Mouse (Mus musculus) neural tube, embryonic 12.5 days (tissue): Measurements from ENCODE around the gene Tmem255b. TPM values are rescaled to one million over a fixed set of nuclear protein-coding genes. Genes with fewer than 3 reads are reported as not detected.

Experiments used
- ATAC-seq: fragments of 200-750 bp; cut with Nextera tagmentation; 2 replicates; pipeline ENCODE4 v1.8.0; 2017; ENCODE audit warnings: low read depth, mild to moderate bottlenecking, moderate TSS enrichment, moderate library complexity; ENCODE audit not compliant: low FRiP score
- H3K27ac ChIP-seq: fragments of 300-500 bp; sonication (generic); 2 replicates; pipeline ENCODE4 v1.5.1; 2016
- H3K27me3 ChIP-seq: fragments of 300-500 bp; sonication (generic); replicated peaks from 2 replicates; pipeline ENCODE4 v1.6.1; 2016; ENCODE audit warnings: mild to moderate bottlenecking
- H3K36me3 ChIP-seq: fragments of 300-500 bp; sonication (generic); 2 replicates; pipeline ENCODE4 v1.6.1; 2016; ENCODE audit warnings: mild to moderate bottlenecking
- H3K4me1 ChIP-seq: fragments of 300-500 bp; sonication (generic); 2 replicates; pipeline ENCODE4 v1.6.1; 2016
- H3K4me2 ChIP-seq: fragments of 300-500 bp; sonication (generic); replicated peaks from 2 replicates; pipeline ENCODE4 v1.6.1; 2016; ENCODE audit warnings: mild to moderate bottlenecking
- H3K4me3 ChIP-seq: fragments of 300-500 bp; sonication (generic); 2 replicates; pipeline ENCODE4 v1.5.1; 2016
- H3K9ac ChIP-seq: fragments of 300-500 bp; sonication (generic); 2 replicates; pipeline ENCODE4 v1.6.1; 2016; ENCODE audit warnings: mild to moderate bottlenecking
- H3K9me3 ChIP-seq: fragments of 300-500 bp; sonication (generic); 2 replicates; pipeline ENCODE4 v1.6.1; 2016; ENCODE audit warnings: mild to moderate bottlenecking
- WGBS: fragments of 180-500 bp; shearing (Covaris S2); methylation state at CpG from one replicate; pipeline ENCODE4 v1.1.7; 2016; 5-methylcytosine and 5-hydroxymethylcytosine counted together
- polyA plus RNA-seq: library from polyadenylated mRNA; unstranded; fragments of >200 nt; fragmentation: Nextera tagmentation; extraction: Ambion mirVana; gene quantifications from 2 replicates; pipeline ENCODE4 v1.2.1, GENCODE M21; 2016

Gene Tmem255b
- polyA plus RNA-seq, result 0.22 and 0.27 TPM in 2 replicates

GRCm38 (mm10) chr8:13434889-13435288 is at the start of gene Tmem255b:
TSS of gene Tmem255b (plus strand) at chr8:13435189.
- H3K9ac ChIP-seq, result no peak within 1 kb of the TSS
- H3K27ac ChIP-seq, result no peak within 1 kb of the TSS
- H3K27me3 ChIP-seq, result peaks cover 24% of the 10 kb centered on the region
- H3K4me1 ChIP-seq, result no peaks in the 10 kb centered on the region
- ATAC-seq, result no peak
- H3K4me3 ChIP-seq, result no peak within 1 kb of the TSS
- no peak within 1 kb of the TSS for H3K4me2 ChIP-seq
- no peaks in the 10 kb centered on the region for H3K9me3 ChIP-seq
- 20% methylated on average over 10 of the region's 10 CpGs for WGBS
- no peaks in the 10 kb centered on the region for H3K36me3 ChIP-seq

GRCm38 (mm10) chr8:13386366-13386765 is 48.6 kb upstream of the Tmem255b start:
- H3K9ac ChIP-seq, result no peak overlapping the region
- H3K4me1 ChIP-seq, result no peaks in the 10 kb centered on the region
- 84% methylated on average over 13 of the region's 13 CpGs for WGBS

DNA sequence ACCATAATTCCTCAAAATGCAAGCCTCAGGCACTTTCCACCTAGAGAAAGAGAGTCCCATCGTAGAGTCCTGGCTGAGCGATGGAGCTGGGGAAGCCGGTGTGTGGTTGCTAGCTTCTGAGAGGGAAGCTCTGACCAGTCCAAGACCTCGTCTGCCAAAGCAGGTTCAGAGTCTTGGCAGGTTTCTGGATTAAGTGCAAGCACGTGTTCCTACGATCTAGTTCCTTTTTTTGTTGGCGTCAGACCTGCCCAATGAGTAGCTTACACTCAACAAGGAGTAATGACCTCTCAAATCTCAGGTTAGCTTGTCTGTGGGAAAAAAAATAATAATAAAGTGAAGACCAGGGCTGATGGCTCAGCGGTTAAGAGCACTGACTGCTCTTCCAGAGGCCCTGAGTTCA is 47.3 kb upstream of the Tmem255b start:
- no peak overlapping the region for H3K4me3 ChIP-seq
- no peaks in the 10 kb centered on the region for H3K4me1 ChIP-seq
- no peak overlapping the region for H3K27ac ChIP-seq
- ATAC-seq, result no peak
- no peak overlapping the region for H3K9ac ChIP-seq
- no peaks in the 10 kb centered on the region for H3K36me3 ChIP-seq
- no peaks in the 10 kb centered on the region for H3K9me3 ChIP-seq
- no peaks in the 10 kb centered on the region for H3K27me3 ChIP-seq
- WGBS, result 86% methylated on average over 8 of the region's 8 CpGs
- no peak overlapping the region for H3K4me2 ChIP-seq

More at GRCm38 (mm10) chr8:13386366-13386765, 48.6 kb upstream of the Tmem255b start:
- peaks cover 1% of the 10 kb centered on the region; the same call in 1 of the 2 replicates for H3K36me3 ChIP-seq
- H3K9me3 ChIP-seq, result no peaks in the 10 kb centered on the region
- no peak for ATAC-seq
- H3K27ac ChIP-seq, result no peak overlapping the region
- no peaks in the 10 kb centered on the region for H3K27me3 ChIP-seq
- no peak overlapping the region for H3K4me3 ChIP-seq
- H3K4me2 ChIP-seq, result no peak overlapping the region

GRCm38 (mm10) chr8:13388744-13389143 is 46.2 kb upstream of the Tmem255b start:
- H3K9me3 ChIP-seq, result no peaks in the 10 kb centered on the region
- H3K4me1 ChIP-seq, result no peaks in the 10 kb centered on the region
- no peak overlapping the region for H3K4me3 ChIP-seq
- H3K27me3 ChIP-seq, result no peaks in the 10 kb centered on the region
- WGBS, result 86% methylated on average over 2 of the region's 2 CpGs
- H3K36me3 ChIP-seq, result no peaks in the 10 kb centered on the region
- no peak overlapping the region for H3K27ac ChIP-seq
- no peak for ATAC-seq
- H3K4me2 ChIP-seq, result no peak overlapping the region
- no peak overlapping the region for H3K9ac ChIP-seq

GRCm38 (mm10) chr8:13393869-13394268 is 41.1 kb upstream of the Tmem255b start:
- no peak for ATAC-seq
- Histone ChIP-seq H3K4me1 (no peaks in the 10 kb centered on the region), H3K9ac (no peak overlapping the region), H3K4me2 (no peak overlapping the region), H3K4me3 (no peak overlapping the region), H3K9me3 (no peaks in the 10 kb centered on the region), H3K27ac (no peak overlapping the region), H3K27me3 (no peaks in the 10 kb centered on the region), H3K36me3 (no peaks in the 10 kb centered on the region)
- 91% methylated on average over 7 of the region's 7 CpGs for WGBS

DNA sequence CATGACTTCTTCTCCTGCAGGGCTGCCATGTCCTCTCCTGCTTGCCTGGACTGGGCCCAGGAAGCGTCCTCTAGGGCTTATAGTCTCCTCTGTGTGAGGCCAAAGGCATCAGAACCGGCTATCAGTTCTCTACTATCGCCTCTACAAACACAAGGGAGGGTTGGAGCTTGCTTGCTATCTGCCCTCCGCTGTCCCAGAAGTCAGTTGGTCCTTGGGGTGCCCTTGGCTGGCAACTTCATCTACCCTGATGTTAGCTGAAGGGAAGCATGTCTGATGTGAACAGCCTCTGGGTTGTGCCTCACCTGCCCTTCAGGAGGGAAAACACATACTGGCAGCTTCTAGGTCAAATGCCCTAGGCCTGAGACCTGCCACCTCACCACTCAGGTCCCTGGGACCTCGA is 38.3 kb upstream of the Tmem255b start, which contains the start of gene Atp4b:
Atp4b (minus strand) TSS at position 101 of the 400 bp plus-strand sequence.
- 84% methylated on average over 5 of the region's 5 CpGs for WGBS
- Histone ChIP-seq H3K9ac (no peak within 1 kb of the TSS), H3K36me3 (no peaks in the 10 kb centered on the region), H3K4me2 (no peak within 1 kb of the TSS), H3K4me3 (no peak within 1 kb of the TSS), H3K27me3 (no peaks in the 10 kb centered on the region), H3K9me3 (no peaks in the 10 kb centered on the region), H3K27ac (no peak within 1 kb of the TSS), H3K4me1 (no peaks in the 10 kb centered on the region)
- no peak for ATAC-seq

- H3K4me3 ChIP-seq, result no peak overlapping the region
- H3K9me3 ChIP-seq, result no peaks in the 10 kb centered on the region
- H3K27me3 ChIP-seq, result no peaks in the 10 kb centered on the region
- no peak overlapping the region for H3K9ac ChIP-seq
- no peak overlapping the region for H3K27ac ChIP-seq
- 80% methylated on average over 6 of the region's 6 CpGs for WGBS
- H3K4me2 ChIP-seq, result no peak overlapping the region
- H3K36me3 ChIP-seq, result no peaks in the 10 kb centered on the region
- ATAC-seq, result no peak
- no peaks in the 10 kb centered on the region for H3K4me1 ChIP-seq
Observed at GRCm38 (mm10) chr8:13403517-13403916, 31.5 kb upstream of the Tmem255b start.

DNA sequence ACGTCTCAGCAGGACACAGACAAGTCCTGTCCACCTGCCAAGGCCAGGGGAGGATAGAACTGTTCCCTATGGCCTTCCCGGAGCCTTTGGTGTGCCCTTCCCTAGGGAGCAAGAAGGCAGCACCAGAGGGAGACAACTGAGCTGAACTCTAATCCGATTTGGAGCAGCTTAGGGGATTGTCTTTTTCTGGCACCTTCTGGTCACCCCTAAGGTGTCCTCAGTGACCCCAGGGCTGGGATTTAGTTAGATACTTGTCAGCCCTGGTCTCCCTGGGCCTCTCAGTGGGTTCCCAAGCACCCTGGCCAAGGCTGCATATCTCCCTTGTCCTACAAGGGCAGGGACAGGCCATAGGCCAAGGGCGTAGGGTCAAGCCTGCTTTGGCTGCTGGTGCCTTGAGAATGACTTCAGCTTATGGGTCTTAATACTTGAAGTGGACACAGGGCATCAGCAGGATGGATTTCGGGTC is 30.3 kb upstream of the Tmem255b start, which contains the start of gene Grk1:
Grk1 (plus strand) TSS at position 416 of the 466 bp plus-strand sequence.
- no peak within 1 kb of the TSS for H3K27ac ChIP-seq
- H3K9ac ChIP-seq, result no peak within 1 kb of the TSS
- no peaks in the 10 kb centered on the region for H3K4me1 ChIP-seq
- no peak within 1 kb of the TSS for H3K4me2 ChIP-seq
- no peaks in the 10 kb centered on the region for H3K9me3 ChIP-seq
- no peaks in the 10 kb centered on the region for H3K36me3 ChIP-seq
- no peak for ATAC-seq
- WGBS, result 83% methylated on average over 5 of the region's 5 CpGs
- no peaks in the 10 kb centered on the region for H3K27me3 ChIP-seq
- H3K4me3 ChIP-seq, result no peak within 1 kb of the TSS

GRCm38 (mm10) chr8:13406011-13406410 is 29.0 kb upstream of the Tmem255b start:
- Histone ChIP-seq H3K4me1 (no peaks in the 10 kb centered on the region), H3K27ac (no peak overlapping the region), H3K27me3 (no peaks in the 10 kb centered on the region), H3K9me3 (no peaks in the 10 kb centered on the region), H3K4me3 (no peak overlapping the region), H3K9ac (no peak overlapping the region), H3K36me3 (no peaks in the 10 kb centered on the region), H3K4me2 (no peak overlapping the region)
- WGBS, result 83% methylated on average over 5 of the region's 5 CpGs
- ATAC-seq, result no peak

- Histone ChIP-seq H3K36me3 (no peaks in the 10 kb centered on the region), H3K9me3 (no peaks in the 10 kb centered on the region), H3K4me3 (no peak overlapping the region), H3K27me3 (no peaks in the 10 kb centered on the region), H3K9ac (no peak overlapping the region), H3K4me1 (no peaks in the 10 kb centered on the region), H3K27ac (no peak overlapping the region), H3K4me2 (no peak overlapping the region)
- no peak for ATAC-seq
- 27% methylated on average over 6 of the region's 6 CpGs for WGBS
Observed at GRCm38 (mm10) chr8:13411597-13411996, 23.4 kb upstream of the Tmem255b start.

DNA sequence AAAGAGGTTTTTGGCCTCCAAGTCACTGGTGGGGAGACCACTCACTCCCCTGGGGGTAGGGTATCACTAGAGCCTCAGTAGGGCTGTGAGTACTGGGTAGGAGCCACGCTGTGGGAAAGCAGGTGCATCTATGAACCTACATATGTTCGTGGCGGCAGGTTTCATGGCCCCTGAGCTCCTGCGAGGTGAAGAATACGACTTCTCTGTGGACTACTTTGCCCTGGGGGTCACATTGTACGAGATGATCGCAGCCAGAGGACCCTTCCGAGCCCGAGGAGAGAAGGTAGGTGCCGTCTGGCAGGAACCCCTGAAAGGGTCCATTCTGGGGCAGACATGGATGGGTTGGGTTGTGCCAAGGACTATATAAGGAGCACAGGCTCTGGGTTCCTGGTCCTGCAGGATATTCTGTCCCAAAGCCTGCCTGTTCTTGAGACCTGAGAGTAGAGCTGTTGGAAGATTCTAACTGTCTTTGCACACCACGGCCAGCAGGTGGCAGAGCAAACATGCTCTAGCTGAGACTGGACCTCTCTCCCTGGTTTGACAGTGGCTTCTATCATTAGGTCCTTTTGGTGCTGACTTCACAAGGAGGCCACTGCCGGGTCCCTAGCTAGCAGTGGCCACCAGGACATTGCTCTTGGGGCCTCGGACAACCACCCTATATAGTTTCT is 22.0 kb upstream of the Tmem255b start:
- ATAC-seq, result no peak
- no peaks in the 10 kb centered on the region for H3K9me3 ChIP-seq
- H3K27me3 ChIP-seq, result no peaks in the 10 kb centered on the region
- no peak overlapping the region for H3K27ac ChIP-seq
- H3K9ac ChIP-seq, result no peak overlapping the region
- H3K36me3 ChIP-seq, result no peaks in the 10 kb centered on the region
- H3K4me2 ChIP-seq, result no peak overlapping the region
- WGBS, result 64% methylated on average over 13 of the region's 13 CpGs
- no peak overlapping the region for H3K4me3 ChIP-seq
- H3K4me1 ChIP-seq, result no peaks in the 10 kb centered on the region

DNA sequence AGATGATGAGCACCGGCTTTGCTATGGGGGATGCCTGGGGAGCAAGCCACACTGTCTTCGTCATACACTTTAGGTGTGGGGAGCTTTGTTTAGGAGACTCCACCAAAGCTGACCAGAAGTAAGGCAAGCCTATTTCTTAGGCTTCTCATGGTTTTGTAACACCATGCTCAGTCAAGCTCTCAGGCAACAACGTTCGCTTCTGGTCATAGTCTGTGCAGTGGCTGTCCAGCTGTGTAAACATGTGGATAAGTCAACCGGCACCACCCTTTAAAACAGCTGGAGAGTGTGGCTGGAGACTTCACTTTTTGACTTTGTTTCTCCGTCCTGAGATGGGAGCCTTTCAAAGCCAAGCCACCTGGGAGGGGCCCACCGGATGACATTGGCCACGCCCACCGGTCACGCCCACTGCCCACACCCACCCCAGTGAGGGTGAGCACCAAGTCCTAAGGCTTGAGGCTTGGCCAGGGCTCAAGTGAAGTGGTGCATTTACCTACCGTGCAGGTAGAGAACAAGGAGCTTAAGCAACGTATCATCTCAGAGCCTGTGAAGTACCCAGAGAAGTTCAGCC is 21.1 kb upstream of the Tmem255b start:
- Histone ChIP-seq H3K4me2 (no peak overlapping the region), H3K9me3 (no peaks in the 10 kb centered on the region), H3K27ac (no peak overlapping the region), H3K4me1 (no peaks in the 10 kb centered on the region), H3K27me3 (no peaks in the 10 kb centered on the region), H3K9ac (no peak overlapping the region), H3K36me3 (no peaks in the 10 kb centered on the region), H3K4me3 (no peak overlapping the region)
- 53% methylated on average over 12 of the region's 12 CpGs for WGBS
- no peak for ATAC-seq

- ATAC-seq, result no peak
- no peak overlapping the region for H3K27ac ChIP-seq
- H3K4me3 ChIP-seq, result no peak overlapping the region
- no peaks in the 10 kb centered on the region for H3K27me3 ChIP-seq
- no peak overlapping the region for H3K4me2 ChIP-seq
- 81% methylated on average over 10 of the region's 10 CpGs for WGBS
- H3K9me3 ChIP-seq, result no peaks in the 10 kb centered on the region
- H3K36me3 ChIP-seq, result no peaks in the 10 kb centered on the region
- no peak overlapping the region for H3K9ac ChIP-seq
- H3K4me1 ChIP-seq, result no peaks in the 10 kb centered on the region
Observed at GRCm38 (mm10) chr8:13415879-13416278, 19.1 kb upstream of the Tmem255b start.
